Mouse (Mus musculus): Measurements from ENCODE around the gene Psg22. TPM values are rescaled to one million over a fixed set of nuclear protein-coding genes. Genes with fewer than 3 reads are reported as not detected.

Psg22 gene
- polyA plus RNA-seq, 1 experiment from 2014 or later = not detected

Other genes starting within 250 kb of the Psg22 start
- gene Psg26, start 233.9 kb upstream of the Psg22 start, polyA plus RNA-seq (2015; fragmentation: Nextera tagmentation; extraction: Ambion mirVana) = not detected in 2 replicates
- gene Psg25, start 185.8 kb upstream of the Psg22 start, polyA plus RNA-seq (2015; fragmentation: Nextera tagmentation; extraction: Ambion mirVana) = not detected in 2 replicates
- gene Psg27, start 150.8 kb upstream of the Psg22 start, polyA plus RNA-seq (2015; fragmentation: Nextera tagmentation; extraction: Ambion mirVana) = not detected in 2 replicates
- not detected in 2 replicates for gene Psg23, start 101.6 kb upstream of the Psg22 start, polyA plus RNA-seq (2015; fragmentation: Nextera tagmentation; extraction: Ambion mirVana)
- gene Psg21, start 61.4 kb upstream of the Psg22 start, polyA plus RNA-seq (2015; fragmentation: Nextera tagmentation; extraction: Ambion mirVana) = not detected in 2 replicates
- not detected in 2 replicates for gene Psg20, start 31.9 kb upstream of the Psg22 start, polyA plus RNA-seq (2015; fragmentation: Nextera tagmentation; extraction: Ambion mirVana)
- gene Psg19, start 80.4 kb downstream of the Psg22 start, polyA plus RNA-seq (2015; fragmentation: Nextera tagmentation; extraction: Ambion mirVana) = not detected in 2 replicates
- gene Psg17, start 103.5 kb downstream of the Psg22 start, polyA plus RNA-seq (2015; fragmentation: Nextera tagmentation; extraction: Ambion mirVana) = not detected in 2 replicates
- gene Mill2, start 121.9 kb downstream of the Psg22 start, polyA plus RNA-seq (2015; fragmentation: Nextera tagmentation; extraction: Ambion mirVana) = 0.30 and 0.46 TPM in 2 replicates
- gene Pglyrp1, start 153.2 kb downstream of the Psg22 start, polyA plus RNA-seq (2015; fragmentation: Nextera tagmentation; extraction: Ambion mirVana) = 26.3 and 26.7 TPM in 2 replicates
- gene Ccdc61, start 192.3 kb downstream of the Psg22 start, polyA plus RNA-seq (2015; fragmentation: Nextera tagmentation; extraction: Ambion mirVana) = 23.9 and 24.0 TPM in 2 replicates
- 15.8 and 17.3 TPM in 2 replicates for gene Nova2, start 207.8 kb downstream of the Psg22 start, polyA plus RNA-seq (2015; fragmentation: Nextera tagmentation; extraction: Ambion mirVana)